Mouse (Mus musculus) urinary bladder, postnatal 10 days (tissue): ENCODE measurements around the gene Mien1.

ENCODE experiments used
- DNase-seq: peaks from one replicate; pipeline ENCODE4 v3.0.0; 2022; ENCODE audit warnings: low spot score

Gene Mien1

GRCm38 (mm10) chr11:98459860-98460259, 21.1 kb upstream of the Mien1 start:
- no peak for DNase-seq

DNA sequence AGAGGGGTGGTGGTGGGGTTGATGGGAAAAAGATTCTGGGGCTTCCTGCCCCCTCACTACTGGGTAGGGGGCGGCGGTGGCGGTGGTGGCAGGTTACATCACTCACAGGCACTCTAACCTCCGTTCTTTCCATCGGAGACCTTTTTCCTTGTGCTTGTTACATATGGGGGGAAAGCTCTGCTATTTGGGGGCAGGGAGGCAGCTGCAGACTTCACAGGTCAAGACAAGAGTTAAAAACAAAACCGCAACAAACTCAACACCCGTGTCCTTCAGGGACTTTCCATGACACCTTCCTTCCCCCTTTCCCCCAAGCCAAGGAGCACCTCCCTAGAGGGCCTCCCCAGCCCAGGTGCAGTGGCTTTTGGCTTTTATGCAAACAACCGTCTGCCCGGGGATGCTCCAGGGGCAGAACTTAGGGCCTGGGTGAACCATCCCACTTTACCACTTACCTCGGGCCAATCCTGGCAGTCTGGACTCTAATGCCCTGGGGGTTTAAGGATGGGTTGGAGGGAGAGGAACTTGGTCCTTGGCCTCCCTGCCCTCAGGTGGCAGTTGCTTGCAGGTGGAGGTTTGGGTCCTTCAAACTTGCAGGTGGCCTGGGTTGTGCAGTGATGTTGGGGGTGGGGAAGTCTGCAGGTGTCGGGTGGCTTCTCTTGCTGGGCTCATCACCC, 20.4 kb upstream of the Mien1 start:
- DNase-seq: no peak

DNA sequence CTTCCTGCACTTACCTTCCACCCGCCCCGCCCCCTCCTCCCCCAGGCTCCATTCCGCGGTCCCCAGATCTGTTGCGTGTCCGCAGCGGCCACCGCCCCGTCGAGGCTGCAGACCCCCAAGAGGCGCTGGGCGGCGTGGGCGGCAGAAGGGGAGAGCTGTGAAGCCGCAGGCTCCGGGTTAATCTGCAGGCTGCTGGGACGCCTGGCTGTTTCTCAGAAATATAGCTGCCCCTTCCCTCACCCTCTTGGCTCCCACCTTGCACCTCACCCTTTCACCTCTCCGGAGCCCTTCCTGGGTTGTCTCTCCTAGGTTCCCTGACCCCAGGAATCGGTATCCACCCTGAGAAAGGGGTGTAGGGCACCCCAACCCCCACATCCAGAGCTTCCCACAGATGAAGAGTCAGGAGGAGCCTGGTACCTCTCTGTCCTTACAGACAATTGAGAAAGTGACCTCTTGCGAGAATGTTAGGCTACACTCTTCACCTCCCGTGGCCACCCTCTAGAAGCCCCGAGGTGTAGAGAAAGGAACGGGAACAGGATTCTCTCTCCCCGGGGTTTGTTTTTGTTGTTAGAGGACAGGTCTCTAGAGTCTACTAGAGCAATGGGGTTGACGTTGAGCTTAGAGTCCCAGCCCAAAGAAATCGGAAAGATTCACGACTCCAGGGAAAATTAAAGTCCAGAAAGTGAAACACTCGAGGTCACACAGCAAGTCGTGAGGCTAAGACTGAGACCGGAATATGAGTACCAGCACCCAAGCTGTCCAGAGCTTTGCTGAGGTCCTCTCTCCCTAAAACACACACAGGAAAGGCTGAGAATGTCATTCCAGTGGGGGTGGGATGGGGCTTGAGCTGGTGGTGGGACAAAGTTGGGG, 19.6 kb upstream of the Mien1 start:
- no peak for DNase-seq

GRCm38 (mm10) chr11:98457367-98458120, 18.8 kb upstream of the Mien1 start:
- DNase-seq: peak; percentile 82

GRCm38 (mm10) chr11:98456945-98457344, 18.2 kb upstream of the Mien1 start:
- no peak for DNase-seq

DNA sequence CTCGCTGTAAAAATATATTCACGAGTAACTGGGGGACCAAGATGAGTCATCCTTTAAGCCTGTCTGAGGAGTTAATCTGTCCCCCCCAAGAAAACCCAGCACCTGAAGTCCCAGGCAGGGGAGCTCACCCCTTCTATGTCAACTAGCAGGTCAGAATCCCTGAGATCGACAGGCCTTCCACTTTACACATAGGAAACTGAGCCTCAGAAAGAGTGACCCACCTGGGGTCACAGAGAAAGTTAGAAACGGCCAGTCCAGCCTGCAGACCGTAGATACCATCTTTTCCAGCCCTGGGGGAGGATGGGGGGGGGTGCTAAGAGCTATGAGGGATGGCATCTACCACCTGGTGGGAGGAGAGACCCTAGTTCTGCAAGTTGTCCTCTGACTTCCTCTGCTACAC, 17.8 kb upstream of the Mien1 start:
- DNase-seq: no peak

DNA sequence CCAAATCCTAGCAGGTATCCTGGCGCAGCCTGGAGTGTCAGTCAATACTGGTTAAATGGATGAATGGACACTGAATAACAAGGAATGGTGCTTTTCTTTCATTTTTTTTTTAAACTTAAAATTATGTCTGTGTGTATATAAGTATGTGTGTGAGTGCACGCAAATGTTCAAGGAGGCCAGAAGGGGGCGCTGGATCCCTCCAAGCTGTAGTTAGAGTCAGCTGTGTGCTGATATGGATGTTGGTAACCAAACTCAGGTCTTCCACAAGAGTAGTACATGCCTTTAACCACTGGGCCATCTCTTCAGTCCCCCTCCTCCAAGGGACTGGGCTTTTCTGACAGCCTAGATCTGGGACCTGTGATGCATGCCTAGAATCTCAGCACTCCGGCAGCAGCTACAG, 16.7 kb upstream of the Mien1 start:
- DNase-seq: no peak

DNA sequence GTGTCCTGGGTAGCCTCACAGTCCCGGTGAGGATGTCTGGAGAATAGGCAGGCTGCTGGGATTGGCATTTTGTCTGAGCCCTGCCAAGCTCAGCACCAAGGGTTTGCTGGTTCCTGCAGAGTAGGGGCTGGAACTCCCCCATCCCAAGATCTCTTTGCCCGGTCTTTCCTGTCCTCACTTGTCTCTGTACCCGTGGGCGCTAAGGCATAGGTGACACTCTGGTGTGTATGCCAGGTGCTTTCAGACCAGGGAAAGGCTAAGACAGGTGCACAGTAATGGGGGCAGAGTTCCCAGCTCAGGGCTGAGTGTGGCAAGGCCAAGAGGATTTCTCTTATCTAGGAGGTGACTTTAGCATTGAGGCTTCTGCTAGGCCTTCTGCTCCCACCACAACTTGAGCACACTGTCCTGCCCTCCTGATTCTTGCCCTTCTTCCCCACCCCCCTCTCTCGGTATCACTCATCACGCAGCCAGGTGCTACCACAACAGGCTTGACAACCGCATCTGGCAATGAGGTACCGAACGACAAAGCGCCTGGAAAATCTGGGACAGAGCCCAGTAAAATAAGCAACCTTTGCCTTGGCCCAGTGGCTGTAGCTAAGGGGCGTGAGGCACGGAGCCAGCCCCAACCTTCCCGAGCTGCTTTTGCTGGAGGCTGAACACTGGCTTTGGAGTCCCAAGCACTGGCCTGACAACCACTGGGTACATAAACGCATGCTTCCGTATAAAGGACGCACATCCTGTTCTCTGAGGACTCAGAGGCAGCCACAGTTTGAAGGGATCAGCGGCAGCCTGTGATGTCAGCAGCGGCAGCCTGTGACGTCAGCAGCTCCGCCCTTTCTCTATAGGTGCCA, 11.4 kb upstream of the Mien1 start:
- DNase-seq: no peak

DNA sequence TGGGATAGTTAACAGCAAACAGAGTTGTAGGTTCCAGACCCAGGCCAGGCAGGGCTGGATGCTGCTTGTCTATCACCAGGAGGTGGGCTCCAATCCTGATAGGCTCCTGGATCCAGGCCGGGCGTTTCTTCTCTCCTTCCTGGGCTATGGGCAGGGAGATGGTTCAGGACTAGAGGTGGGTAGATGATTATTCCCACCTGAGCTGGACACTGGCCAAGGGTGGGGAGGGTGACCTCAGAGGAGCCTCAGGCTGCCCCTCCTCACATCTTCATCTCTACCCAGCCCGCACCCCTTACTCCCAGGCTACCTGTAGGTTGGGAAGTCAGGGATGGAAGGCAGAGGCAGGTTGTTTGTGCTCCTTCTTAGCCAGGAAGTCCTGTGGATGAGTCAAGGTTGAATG, 10.6 kb upstream of the Mien1 start:
- DNase-seq: no peak

GRCm38 (mm10) chr11:98448191-98448790, 9.5 kb upstream of the Mien1 start:
- DNase-seq: no peak

DNA sequence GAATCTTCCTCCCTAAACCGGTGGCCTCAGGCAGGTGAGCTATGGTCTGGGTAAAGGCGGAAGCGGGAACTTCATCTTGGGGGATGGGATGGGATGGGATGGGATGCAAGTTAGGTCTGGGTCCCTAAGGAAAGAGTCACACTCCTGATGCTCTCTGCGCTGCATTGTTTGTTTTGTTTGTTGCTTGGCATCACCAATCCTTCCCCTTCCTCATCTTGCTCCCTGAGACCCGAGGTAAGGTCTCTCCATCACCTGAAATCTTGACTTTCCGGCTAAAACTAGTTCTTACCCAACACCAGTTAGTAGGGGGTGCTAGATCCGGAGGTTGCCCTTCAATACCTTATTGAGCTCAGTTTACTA, 8.7 kb upstream of the Mien1 start:
- DNase-seq: no peak

GRCm38 (mm10) chr11:98446562-98447474, 8.0 kb upstream of the Mien1 start:
- no peak for DNase-seq

DNA sequence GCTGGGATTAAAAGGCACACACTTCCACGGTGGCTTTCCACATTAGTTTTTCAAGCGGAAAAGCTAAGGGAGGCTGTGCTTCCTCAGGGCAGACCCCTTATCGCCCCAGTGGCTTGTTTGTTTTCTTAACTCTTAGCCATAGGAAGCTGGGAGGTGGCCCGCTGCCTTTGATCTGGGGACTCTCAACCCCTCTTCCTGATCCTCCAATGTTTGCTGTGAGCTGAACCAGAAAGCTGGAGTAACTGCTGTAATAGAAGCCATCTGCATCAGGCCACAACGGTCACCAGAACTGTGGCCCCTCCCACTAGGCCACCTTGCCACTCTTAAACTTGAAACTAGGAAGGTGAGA, 7.4 kb upstream of the Mien1 start, which contains the start of gene Grb7:
TSS of gene Grb7 (plus strand) at position 182 of the 349 bp plus-strand sequence.
- DNase-seq: no peak

DNA sequence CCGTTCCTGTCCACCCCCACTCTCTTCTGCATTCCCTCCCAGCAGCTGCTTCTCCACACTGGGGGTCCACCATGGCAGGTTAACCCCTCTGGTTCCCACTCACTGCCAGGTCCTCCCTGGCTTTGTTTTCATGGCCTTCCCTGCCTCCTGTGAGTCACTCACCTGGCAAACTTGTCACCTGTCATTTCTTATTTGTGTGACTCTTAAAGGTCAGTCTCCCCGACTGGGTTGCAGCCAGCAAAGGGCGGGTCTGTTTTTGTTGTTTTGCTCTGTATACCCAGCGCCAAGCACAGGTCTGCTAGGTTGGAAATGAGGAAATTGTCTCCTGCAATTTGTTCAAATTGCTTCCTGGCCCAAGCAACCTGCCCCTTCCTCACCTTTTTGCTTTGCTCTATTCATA, 6.9 kb upstream of the Mien1 start:
- no peak for DNase-seq

DNA sequence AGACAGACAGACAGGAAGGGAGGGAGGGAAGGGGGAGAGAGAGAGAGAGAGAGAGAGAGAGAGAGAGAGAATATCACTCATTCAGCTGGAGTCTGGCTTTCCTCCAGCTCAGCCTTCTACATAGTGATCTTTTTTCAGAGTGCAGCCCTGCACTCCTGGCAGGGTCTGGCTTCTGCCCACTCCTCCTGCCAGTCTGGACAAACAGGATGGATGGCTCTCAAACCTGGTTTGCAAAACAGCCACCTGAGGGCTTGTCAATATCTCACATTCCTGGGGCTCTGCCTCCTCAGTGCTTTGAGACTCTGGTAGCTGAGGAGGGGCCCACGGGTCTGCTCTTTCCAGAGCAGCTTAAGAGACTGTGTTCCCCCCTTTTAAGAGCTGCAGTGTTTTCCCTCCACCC, 6.4 kb upstream of the Mien1 start:
- DNase-seq: no peak

GRCm38 (mm10) chr11:98443688-98444087, 4.9 kb upstream of the Mien1 start:
- DNase-seq: no peak

GRCm38 (mm10) chr11:98437441-98437840, 1.4 kb downstream of the Mien1 start:
- DNase-seq: no peak

GRCm38 (mm10) chr11:98435723-98436122, 3.1 kb downstream of the Mien1 start:
- DNase-seq: no peak

DNA sequence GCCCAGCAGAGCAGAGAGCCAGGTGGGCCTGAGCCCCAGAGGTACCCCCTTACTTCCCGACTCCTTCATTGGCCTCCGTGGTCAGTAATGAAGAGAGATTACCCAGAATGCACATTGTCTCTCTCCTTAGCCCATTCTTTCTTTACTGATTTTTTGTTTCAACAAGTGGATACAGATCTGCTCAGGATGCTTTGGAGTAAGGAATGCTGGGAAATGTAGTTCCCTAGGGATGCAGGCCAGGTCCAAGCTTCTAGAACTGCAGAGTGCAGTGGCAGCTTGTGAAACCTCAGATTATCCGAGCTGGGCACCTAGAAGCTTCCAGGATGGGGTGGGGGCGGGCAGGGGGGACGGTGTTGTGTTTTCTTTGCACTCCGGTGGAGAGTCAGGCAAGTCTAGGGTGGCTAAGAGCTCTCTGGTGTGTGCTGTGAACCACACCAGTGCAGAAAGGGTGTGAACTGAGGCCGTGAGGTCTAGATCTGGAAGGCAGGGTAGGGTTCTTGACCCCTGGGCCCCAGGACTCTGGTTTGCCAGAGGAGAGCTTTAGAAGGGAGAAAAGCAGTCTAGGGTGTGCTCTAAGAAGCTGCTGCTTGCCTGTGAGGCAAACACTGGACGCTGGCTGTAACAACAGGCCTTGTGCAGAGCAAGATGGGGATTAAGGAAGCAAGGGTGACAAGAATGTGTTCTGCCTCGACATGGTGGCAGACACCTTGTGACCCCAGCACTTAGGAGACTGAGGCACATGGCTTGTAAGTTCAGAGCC, 6.9 kb downstream of the Mien1 start:
- no peak for DNase-seq

DNA sequence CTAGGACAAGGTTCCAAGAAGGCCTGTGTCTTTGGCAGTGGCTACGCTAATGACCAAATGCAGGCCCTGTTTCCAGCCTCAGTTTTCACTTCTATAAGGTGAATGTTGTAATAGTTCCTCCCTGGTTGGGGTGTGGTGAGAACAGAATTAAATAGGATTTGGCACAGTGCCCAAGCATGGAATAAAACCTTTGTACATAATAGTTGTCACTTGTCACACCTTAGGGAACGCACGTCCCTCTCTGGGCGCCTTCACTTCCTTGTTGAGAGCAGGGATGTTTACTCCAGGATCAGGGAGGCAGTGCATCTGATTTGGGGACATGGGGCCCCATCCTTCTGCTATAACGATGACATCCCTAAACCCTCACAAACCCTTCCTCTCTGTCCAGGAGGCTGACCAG, 10.4 kb downstream of the Mien1 start:
- DNase-seq: no peak
